Mouse (Mus musculus): ENCODE data around the gene Pnma1.

Pnma1 gene

GRCm38 (mm10) chr12:84100604-84101492 is 47.4 kb downstream of the Pnma1 start, which contains the start of gene Acot6:
TSS of gene Acot6 (plus strand) at chr12:84100654.
- DNase-seq = peak; percentile 64

GRCm38 (mm10) chr12:84100071-84100470 is 48.2 kb downstream of the Pnma1 start:
- DNase-seq = no peak

GRCm38 (mm10) chr12:84099605-84100004 is 48.7 kb downstream of the Pnma1 start:
- no peak for DNase-seq

Measured in kidney, adult 9 months (tissue).